ENCODE assay signal across 21 mouse cellular contexts in the genomic region with DNA sequence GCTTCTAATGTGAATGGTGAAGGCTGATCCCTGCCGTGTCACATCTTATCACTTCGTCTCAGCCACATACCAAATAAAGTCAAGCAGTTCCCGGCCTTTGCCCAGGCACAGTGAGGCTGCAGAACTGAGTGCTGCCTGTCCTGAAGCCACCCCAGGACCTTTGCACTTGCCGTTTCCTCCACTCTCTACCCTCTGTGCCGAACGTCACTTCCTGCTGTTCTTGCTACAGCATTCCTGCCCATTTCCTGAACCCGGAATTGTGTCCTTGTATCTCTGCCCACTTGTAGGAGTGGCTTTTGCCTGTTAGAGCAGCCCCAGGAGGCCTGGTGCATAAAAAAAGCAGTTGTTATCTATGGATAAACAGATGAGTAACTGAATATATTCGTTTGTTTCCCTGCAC. TPM values are rescaled to one million over a fixed set of nuclear protein-coding genes. Genes with fewer than 3 reads are reported as not detected.
DNase-seq lines count a peak whose midpoint lies in the region; ATAC-seq and TF ChIP-seq lines count a peak whose summit lies in the region.
"Had no signal": no experiment of that assay in that cellular context is flagged by ENCODE, and none has a peak within 500 bp of the region (broad histone marks: within the 10 kb centered on the region; RNA-seq: fewer than 3 reads in every experiment).

No protein-coding gene starts in this region.

- WGBS in intestine, postnatal 0 days = 47% methylated on average over 8 of the region's 8 CpGs
- WGBS in small intestine, adult 2 months = 25% methylated on average over 8 of the region's 8 CpGs
- WGBS in hindbrain, embryonic 14.5 days = 77% methylated on average over 8 of the region's 8 CpGs

- peak; percentile 67 for ATAC-seq in intestine, postnatal 0 days
- ATAC-seq in hindbrain, embryonic 14.5 days (ENCODE audit: low FRiP score) = no peak
- ATAC-seq: forebrain, embryonic 13.5 days; hindbrain, postnatal 0 days had no signal

- no peak for TF ChIP-seq CTCF in intestine, postnatal 0 days (IDR thresholded peaks at IDR 0.05; ENCODE audit: low read depth)
- no peak for TF ChIP-seq CTCF in small intestine, adult 2 months (IDR thresholded peaks at IDR 0.05; ENCODE audit: extremely low read depth, insufficient read length, insufficient replicate concordance, low read depth, low read length)

- H3K27me3 ChIP-seq in intestine, postnatal 0 days (replicated peaks; ENCODE audit: control insufficient read depth, insufficient read depth, low read length) = no peaks in the 10 kb centered on the region
- H3K27me3 ChIP-seq in small intestine, adult 2 months (ENCODE audit: control insufficient read depth, insufficient read depth, low read length) = no peaks in the 10 kb centered on the region
- H3K27me3 ChIP-seq in hindbrain, embryonic 14.5 days (ENCODE audit: control insufficient read depth, insufficient read depth, low read length) = no peaks in the 10 kb centered on the region
- H3K27me3 ChIP-seq: embryonic facial prominence, embryonic 12.5 days; forebrain, embryonic 13.5 days; midbrain, embryonic 12.5 days; neural tube, embryonic 12.5 days had no signal

- H3K4me2 ChIP-seq in intestine, postnatal 0 days (replicated peaks; ENCODE audit: low read depth) = no peak overlapping the region
- H3K4me2 ChIP-seq in hindbrain, embryonic 14.5 days (replicated peaks) = no peak overlapping the region
- H3K4me2 ChIP-seq: embryonic facial prominence, embryonic 12.5 days; forebrain, embryonic 13.5 days; midbrain, embryonic 12.5 days; neural tube, embryonic 12.5 days had no signal

- H3K27ac ChIP-seq in intestine, postnatal 0 days (ENCODE audit: low read depth, low read length) = no peak overlapping the region
- H3K27ac ChIP-seq in small intestine, adult 2 months (ENCODE audit: insufficient read depth, low read depth, low read length) = peak overlapping the region; percentile 88
- no peak overlapping the region for H3K27ac ChIP-seq in hindbrain, embryonic 14.5 days
- H3K27ac ChIP-seq: embryonic facial prominence, embryonic 12.5 days; forebrain, embryonic 13.5 days; hindbrain, postnatal 0 days; liver, embryonic 14.5 days; midbrain, embryonic 12.5 days; neural tube, embryonic 12.5 days had no signal

- H3K9ac ChIP-seq in intestine, postnatal 0 days (ENCODE audit: low read depth, low read length) = no peak overlapping the region
- H3K9ac ChIP-seq in hindbrain, embryonic 14.5 days = no peak overlapping the region
- H3K9ac ChIP-seq: embryonic facial prominence, embryonic 12.5 days; forebrain, embryonic 13.5 days; liver, embryonic 14.5 days; midbrain, embryonic 12.5 days; neural tube, embryonic 12.5 days had no signal

- H3K9me3 ChIP-seq in intestine, postnatal 0 days (ENCODE audit: control insufficient read depth) = no peaks in the 10 kb centered on the region
- no peaks in the 10 kb centered on the region for H3K9me3 ChIP-seq in hindbrain, embryonic 14.5 days (ENCODE audit: control insufficient read depth, low read length)
- H3K9me3 ChIP-seq: embryonic facial prominence, embryonic 12.5 days; forebrain, embryonic 13.5 days; midbrain, embryonic 12.5 days; neural tube, embryonic 12.5 days had no signal

- no peaks in the 10 kb centered on the region; the same call in 1 of the 2 replicates for H3K4me1 ChIP-seq in intestine, postnatal 0 days (replicated peaks; ENCODE audit: control insufficient read depth, insufficient read depth, low read length)
- H3K4me1 ChIP-seq in small intestine, adult 2 months (ENCODE audit: control insufficient read depth, insufficient read depth, insufficient read length, low read length) = peaks cover 44% of the 10 kb centered on the region
- no peaks in the 10 kb centered on the region for H3K4me1 ChIP-seq in hindbrain, embryonic 14.5 days (replicated peaks; ENCODE audit: control insufficient read depth, insufficient read depth, low read length)
- H3K4me1 ChIP-seq: forebrain, embryonic 13.5 days; midbrain, embryonic 12.5 days had no signal

- no peak overlapping the region for H3K4me3 ChIP-seq in intestine, postnatal 0 days (ENCODE audit: low read depth, low read length)
- no peak overlapping the region for H3K4me3 ChIP-seq in small intestine, adult 2 months (ENCODE audit: low read depth, low read length)
- no peak overlapping the region for H3K4me3 ChIP-seq in hindbrain, embryonic 14.5 days (replicated peaks; ENCODE audit: low read length)
- H3K4me3 ChIP-seq: embryonic facial prominence, embryonic 12.5 days; erythroblast, embryonic 14.5 days; forebrain, embryonic 13.5 days; midbrain, embryonic 12.5 days; neural tube, embryonic 12.5 days had no signal

- H3K36me3 ChIP-seq in intestine, postnatal 0 days (ENCODE audit: control insufficient read depth, insufficient read depth) = no peaks in the 10 kb centered on the region
- H3K36me3 ChIP-seq in small intestine, adult 2 months (ENCODE audit: control insufficient read depth, insufficient read depth, low read length) = no peaks in the 10 kb centered on the region
- no peaks in the 10 kb centered on the region for H3K36me3 ChIP-seq in hindbrain, embryonic 14.5 days (replicated peaks; ENCODE audit: control insufficient read depth, insufficient read depth)
- H3K36me3 ChIP-seq: embryonic facial prominence, embryonic 12.5 days; midbrain, embryonic 12.5 days; neural tube, embryonic 12.5 days had no signal

- DNase-seq in adrenal gland, postnatal 36 days = peak; percentile 13 to 26
- no peak for DNase-seq in adrenal gland, adult 8-10 months
- peak; percentile 53 to 70 for DNase-seq in kidney, postnatal 25 days
- no peak for DNase-seq in kidney, adult 18-20 months
- DNase-seq in hindbrain, embryonic 14.5 days (ENCODE audit: low spot score) = no peak
- DNase-seq: cerebellum, adult 9-11 months; gastrocnemius, postnatal 10 days; heart, adult 11 months; heart, postnatal 36 days; thymus, postnatal 25 days had no signal

- TF ChIP-seq POLR2A in small intestine, adult 2 months (IDR thresholded peaks at IDR 0.05; ENCODE audit: low read depth, low read length) = no peak

RNA-seq across cellular contexts. Expression of gene Fgd5, which starts 52.0 kb away (rescaled TPM):
- 10 to 100 TPM; 11.4 to 21.4 TPM for total RNA-seq in adrenal gland, postnatal 36 days (2021)
- 10 to 100 TPM; 11.2 to 22.4 (median 19.7) TPM for total RNA-seq in adrenal gland, adult 8-10 months (2022)
- polyA plus RNA-seq in intestine, postnatal 0 days (2015; fragmentation: Nextera tagmentation; extraction: Ambion mirVana) = 3.3 and 3.5 TPM in 2 replicates
- polyA plus RNA-seq in small intestine, adult 2 months (2012; rRNA removed) = 1.4 and 2.9 TPM in 2 replicates
- polyA plus RNA-seq in hindbrain, embryonic 14.5 days (2014; fragmentation: Nextera tagmentation; extraction: Ambion mirVana) = 14.5 and 16.8 TPM in 2 replicates
- total RNA-seq: CH12.LX, MEL had no signal

Comparison
In these comparisons a context has a peak if more than half of its experiments do, and no peak if none do; other contexts are left out.
1. DNase-seq: peak in adrenal gland, postnatal 36 days (2 of 2) and kidney, postnatal 25 days (2 of 2); none in adrenal gland, adult 8-10 months (single experiment), kidney, adult 18-20 months (single experiment) and hindbrain, embryonic 14.5 days (single experiment).